Mouse (Mus musculus) layer of hippocampus, adult 2 months (tissue): ENCODE data around the gene Xcl1. TPM values are rescaled to one million over a fixed set of nuclear protein-coding genes. Genes with fewer than 3 reads are reported as not detected.
A peak's percentile ranks its signal among the peaks of the same experiment; 100 is the strongest.
"Not testable (repeated sequence)": the region's sequence is repeated elsewhere in the genome, so short reads cannot be mapped to it uniquely, and the experiment has no call there.

Experiments used
- DNase-seq, 2 experiments: peaks; one replicate each; pipeline ENCODE4 v3.0.0; 2022; ENCODE audit warnings: low spot score in 2 of 2
- H3K27ac ChIP-seq: fragments of 200-600 bp; 2 replicates; pipeline ENCODE4 v1.8.1; 2022
- H3K4me3 ChIP-seq: fragments of 200-600 bp; 2 replicates; pipeline ENCODE4 v1.8.1; 2022; ENCODE audit warnings: mild to moderate bottlenecking
- CTCF ChIP-seq: fragments of 200-600 bp; conservative IDR thresholded peaks from 2 replicates; pipeline ENCODE4 v1.8.1; 2022; ENCODE audit warnings: antibody characterized with exemption, mild to moderate bottlenecking, moderate library complexity
- long read RNA-seq, 2 experiments: library from polyadenylated mRNA; stranded (forward); transcript quantifications; one replicate each; pipeline ENCODE4 v2.0.0; 2021; ENCODE audit warnings: borderline mapping rate in 2 of 2
- total RNA-seq, 2 experiments: library from RNA; stranded (reverse); gene quantifications; 2 replicates each; pipeline ENCODE4 v1.2.3; 2021

Xcl1 gene
- total RNA-seq, result not detected
- long read RNA-seq, experiment 1, result 0 reads
- long read RNA-seq, experiment 2, result 0 reads

DNA sequence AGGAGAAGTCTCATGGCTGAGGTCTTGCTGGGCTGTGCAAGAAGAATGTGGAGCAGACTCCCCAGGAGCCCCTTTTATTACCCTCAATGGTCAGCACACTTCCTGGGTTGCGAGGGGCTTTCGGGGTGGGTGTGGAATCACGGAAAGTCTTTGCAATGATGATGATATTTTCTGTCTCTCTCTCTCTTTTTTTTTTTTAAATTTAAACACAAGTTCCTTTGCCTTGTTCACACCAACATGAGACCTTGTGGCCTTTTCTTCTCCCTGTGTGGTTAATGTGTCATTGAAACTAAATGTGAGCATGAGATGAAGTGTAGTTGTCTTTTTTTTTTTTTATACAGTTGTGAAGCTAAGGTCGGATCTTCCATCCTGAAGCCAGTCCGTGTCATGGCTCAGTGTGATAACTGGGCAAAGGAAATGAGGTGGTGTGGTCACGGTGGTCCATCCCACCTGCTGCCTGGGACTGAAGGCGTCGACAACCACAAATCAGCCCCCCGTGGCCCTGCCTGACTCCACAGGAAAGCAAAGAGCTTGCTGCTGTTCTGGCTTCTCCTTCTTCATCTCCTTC is at the start of gene Xcl1:
TSS of gene Xcl1 (minus strand) at position 51 of the 568 bp plus-strand sequence.
- TF ChIP-seq CTCF, result no peak
- no peak within 1 kb of the TSS for H3K4me3 ChIP-seq
- no peak within 1 kb of the TSS for H3K27ac ChIP-seq
- no peak for DNase-seq

DNA sequence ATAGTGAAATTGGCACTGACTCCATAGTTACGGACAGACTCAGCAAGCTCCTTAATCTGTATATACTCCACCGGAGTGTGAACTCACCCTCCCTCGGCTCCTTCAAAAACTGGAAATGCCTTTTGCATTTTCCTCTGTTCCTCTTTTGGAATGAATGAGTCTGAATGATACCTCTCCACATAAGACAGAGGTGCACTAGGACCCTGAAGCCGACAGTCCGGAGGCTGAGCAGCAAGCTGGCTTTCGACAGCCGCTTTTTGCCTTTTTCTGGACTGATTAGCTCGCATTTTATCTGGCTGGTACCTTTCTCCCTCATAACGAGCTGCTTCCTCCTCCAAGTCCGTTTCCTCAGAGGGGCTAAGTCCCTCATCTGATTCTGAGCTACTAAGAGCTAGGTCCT is 49.4 kb upstream of the Xcl1 start:
- DNase-seq, result peak; percentile 11 to 45
- peak overlapping the region; percentile 67; the same call in 1 of the 2 replicates for H3K27ac ChIP-seq
- H3K4me3 ChIP-seq, result not testable (repeated sequence)

DNA sequence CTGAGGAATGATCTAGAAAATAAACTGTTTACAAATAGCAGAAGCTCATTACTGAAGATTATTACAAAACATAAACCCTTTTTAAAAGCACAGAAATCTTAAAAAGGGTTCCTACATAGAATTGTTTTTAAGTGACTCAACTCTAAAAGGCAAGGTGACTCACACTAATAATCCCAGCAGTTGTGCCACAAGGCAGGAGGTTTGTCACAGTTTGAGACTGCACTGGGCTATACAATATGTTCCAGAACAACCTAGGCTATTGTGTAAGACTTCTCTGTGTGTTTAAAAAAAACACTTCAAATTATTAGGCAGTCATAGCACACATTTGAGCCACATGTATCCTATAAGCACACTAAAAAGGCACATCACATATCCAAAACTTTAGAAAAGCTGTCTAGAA is 42.0 kb upstream of the Xcl1 start:
- no peak overlapping the region for H3K27ac ChIP-seq
- no peak for TF ChIP-seq CTCF
- no peak overlapping the region for H3K4me3 ChIP-seq
- no peak for DNase-seq

DNA sequence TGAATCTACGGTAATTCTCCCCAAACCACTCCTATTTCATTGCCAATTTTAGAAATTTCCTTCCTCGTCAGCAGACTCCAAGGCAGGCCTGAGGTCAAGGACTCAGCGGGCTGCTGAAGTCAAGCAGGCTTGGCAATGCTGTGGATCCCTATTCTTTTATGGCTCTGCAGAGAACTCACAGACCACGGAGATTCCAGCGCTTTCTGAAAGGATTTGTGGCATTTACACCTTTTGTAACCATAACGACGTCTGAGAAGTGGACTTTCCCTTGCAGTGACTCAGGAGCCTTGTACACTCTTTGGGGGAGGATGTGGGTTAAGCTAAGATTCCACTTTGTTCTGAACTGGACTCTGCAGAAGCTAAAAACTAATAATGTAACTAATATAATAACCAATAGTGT is 40.4 kb upstream of the Xcl1 start:
- no peak overlapping the region for H3K4me3 ChIP-seq
- no peak for TF ChIP-seq CTCF

DNA sequence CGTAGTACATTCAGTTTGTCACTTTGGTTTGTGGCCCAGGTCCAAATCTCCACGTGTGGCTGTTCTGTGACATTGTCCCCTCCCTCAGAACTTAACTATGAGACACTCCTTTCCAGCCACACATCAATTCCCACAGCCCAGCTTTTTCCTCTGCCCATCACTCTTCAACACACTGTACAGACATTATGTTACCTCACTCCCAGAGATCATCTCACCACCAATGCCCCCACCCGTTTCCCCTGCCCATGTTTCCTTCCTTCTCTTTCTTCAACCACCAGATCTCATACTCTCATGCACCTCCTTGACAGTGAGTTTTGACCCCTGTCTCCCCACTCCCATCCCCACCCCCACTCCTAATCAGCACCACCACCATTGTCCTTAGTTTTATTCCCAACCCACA is 39.9 kb upstream of the Xcl1 start:
- DNase-seq, result no peak
- TF ChIP-seq CTCF, result no peak
- Histone ChIP-seq H3K27ac (no peak overlapping the region), H3K4me3 (no peak overlapping the region)

More for the DNA sequence above, 40.4 kb upstream of the Xcl1 start:
- DNase-seq, result no peak
- H3K27ac ChIP-seq, result no peak overlapping the region

DNA sequence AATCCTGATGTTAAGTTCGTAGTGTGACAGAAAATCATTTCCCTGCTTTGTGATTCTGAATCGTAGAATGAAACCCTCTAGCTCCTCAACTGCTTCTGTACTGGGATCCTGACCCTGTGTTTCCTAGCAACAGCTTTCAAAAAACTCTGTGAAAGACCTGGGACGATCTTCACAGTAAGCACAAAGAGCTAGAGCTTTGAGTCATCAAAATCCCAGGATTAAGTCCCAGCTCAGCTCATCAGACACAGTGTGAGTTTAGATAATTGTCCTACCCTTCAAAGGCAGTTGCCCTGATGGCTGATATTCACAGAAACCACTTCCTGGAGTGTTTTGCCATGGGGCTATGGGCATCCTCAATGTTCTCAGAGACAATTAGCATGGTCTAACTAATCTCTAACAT is 38.5 kb upstream of the Xcl1 start:
- no peak overlapping the region for H3K27ac ChIP-seq
- no peak overlapping the region for H3K4me3 ChIP-seq
- no peak for TF ChIP-seq CTCF
- no peak for DNase-seq

DNA sequence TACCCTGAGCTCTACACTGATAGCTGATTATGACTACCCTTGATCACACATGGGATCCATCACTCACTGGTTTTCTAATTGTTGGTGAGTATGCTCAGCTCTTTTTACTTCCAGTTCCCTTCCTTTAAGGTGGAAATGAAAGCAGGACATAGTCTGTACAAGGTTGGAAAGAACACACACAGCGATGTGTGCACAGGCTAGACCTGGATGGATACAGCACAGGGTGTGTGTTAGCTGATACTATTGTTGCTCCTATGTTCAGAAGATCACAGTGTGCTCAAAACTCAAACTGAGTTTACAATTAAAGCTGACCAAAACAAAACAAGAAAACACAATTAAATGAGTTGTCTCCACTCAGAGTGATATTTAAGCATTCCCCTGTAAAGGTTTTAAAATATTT is 38.0 kb upstream of the Xcl1 start:
- TF ChIP-seq CTCF, result no peak
- no peak for DNase-seq
- Histone ChIP-seq H3K4me3 (no peak overlapping the region), H3K27ac (no peak overlapping the region)

DNA sequence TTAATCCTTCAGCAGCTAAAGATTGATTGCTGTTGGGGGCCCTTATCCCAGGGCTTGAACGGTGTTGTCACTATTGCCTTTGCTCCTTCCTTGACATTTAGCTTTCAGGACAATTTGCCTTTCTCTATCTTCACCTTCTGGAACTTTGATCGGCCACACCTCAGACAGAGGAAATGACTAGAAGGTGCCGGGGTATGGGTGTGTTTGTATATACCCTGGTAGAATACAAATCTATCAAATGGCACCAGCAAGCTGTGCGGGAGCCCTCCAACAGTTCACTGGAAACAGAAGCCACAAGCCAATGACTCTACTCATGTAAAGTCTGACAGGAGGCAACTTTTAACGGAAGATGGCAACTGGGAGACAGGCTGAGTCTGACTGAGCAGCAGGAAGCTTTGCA is 37.4 kb upstream of the Xcl1 start:
- TF ChIP-seq CTCF, result no peak
- Histone ChIP-seq H3K4me3 (no peak overlapping the region), H3K27ac (no peak overlapping the region)
- no peak for DNase-seq

DNA sequence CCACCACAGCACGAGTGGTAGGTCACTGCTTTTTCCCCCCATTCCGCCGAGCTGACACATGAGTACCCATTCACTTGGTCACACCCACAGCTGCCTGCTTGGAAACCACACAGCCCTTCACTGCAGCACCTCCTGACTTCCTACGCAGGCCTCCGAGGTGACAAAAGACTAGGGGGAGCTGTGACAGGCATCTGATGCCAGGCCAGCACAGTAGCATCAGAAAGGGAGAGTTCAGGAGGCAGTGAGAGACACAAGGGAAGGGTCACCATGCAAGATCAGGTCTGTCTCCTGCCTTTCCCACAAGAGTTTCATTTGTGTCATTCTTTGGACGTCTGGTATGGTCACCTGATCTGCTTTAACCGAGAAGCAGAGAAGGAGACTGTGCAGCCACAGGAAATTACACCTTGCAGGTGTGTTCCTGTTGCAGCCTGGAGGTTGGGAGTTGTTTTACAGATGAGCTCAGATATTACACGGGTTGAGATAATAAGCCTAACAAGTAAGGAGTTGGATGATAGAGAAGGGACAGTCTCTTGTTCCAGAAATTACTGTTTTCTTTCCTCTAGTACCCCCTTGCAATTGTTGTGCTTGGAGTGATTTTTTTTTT is 30.9 kb upstream of the Xcl1 start:
- TF ChIP-seq CTCF, result no peak
- Histone ChIP-seq H3K4me3 (no peak overlapping the region), H3K27ac (no peak overlapping the region)
- no peak for DNase-seq

DNA sequence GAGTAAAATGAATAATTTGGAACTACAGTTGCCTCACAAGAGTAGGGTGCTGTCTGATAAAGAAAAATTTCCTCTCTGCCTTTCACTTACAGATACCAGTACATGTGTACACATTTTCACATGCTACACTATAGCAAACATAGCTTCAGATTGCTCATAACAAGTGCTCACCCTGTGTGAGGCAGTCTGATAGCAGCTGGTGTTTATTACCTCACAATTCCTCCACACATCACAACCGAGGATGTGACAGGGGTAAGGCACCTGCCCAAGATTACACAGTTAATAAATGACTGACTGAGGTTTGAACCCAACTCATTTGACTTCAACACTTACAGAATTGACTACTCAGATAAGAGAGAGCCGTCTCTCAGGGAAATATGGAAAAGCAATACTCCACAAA is 25.3 kb upstream of the Xcl1 start:
- no peak for TF ChIP-seq CTCF
- Histone ChIP-seq H3K4me3 (no peak overlapping the region), H3K27ac (no peak overlapping the region)
- no peak for DNase-seq

DNA sequence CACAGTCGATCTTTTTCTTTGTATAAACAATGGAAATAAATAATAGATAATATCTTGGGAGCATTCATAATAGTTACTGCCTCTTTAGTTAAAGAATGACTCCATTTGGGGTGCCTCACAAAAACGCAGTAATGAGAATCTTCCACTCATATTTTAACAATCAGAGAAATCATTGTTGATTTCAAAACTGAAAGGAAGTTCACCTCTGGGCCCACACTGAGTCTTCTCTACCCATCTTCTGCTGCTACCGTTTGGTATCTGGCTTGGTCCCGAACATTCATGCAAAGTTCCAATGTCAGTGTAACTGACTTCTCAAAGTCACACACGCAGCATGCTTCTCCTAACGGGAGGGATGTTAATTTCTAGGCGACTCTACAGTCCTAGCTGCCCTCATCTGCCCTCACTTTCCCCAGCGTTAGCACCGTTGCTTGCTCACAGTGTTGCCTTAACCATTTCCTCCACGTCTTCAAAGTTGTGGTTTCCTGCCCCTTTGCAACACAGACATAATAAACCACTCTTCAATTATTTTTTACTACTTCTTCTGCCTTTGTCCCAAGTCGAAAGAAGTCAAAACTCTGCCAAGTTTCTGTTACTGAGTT is 24.6 kb upstream of the Xcl1 start:
- DNase-seq, result no peak
- no peak for TF ChIP-seq CTCF
- Histone ChIP-seq H3K27ac (no peak overlapping the region), H3K4me3 (no peak overlapping the region)

DNA sequence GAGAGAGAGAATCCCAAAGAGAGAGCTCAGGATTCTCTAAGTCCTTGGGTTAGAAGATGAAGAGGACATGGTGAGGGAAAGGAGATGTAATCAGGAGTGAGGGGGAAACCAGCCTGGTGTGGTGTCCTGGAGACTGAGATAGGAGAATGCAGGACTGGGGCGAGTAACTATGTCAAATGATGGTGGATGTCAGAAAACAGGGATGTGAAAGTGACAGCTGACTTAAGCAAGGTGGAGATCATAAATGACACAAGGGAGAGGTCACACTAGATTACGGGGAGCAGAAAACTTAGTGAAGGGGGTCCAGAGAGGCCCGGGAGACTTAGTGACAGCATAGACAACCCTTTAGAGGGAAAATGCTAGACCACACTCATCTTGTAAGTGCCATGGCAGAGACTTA is 23.8 kb upstream of the Xcl1 start:
- DNase-seq, result no peak
- no peak overlapping the region for H3K27ac ChIP-seq
- H3K4me3 ChIP-seq, result no peak overlapping the region
- TF ChIP-seq CTCF, result no peak

DNA sequence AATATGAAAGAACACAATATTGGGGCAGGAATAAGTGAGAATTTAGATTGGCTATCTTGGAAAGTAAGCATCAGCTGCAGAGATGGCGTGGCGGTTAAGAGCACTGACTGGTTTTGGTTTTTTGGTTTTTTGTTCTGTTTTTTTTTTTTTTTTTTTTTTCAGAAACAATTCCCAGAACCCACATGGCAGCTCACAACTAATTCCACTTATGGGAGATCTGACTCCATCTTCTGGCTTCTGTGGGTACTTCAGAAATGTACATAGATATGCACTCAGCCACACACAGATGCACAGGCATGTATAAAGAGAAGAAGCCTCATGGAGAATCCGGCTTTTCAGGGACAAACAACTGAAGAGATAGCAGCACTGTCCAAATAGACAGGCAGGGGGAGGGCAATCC is 22.6 kb upstream of the Xcl1 start:
- Histone ChIP-seq H3K27ac (no peak overlapping the region), H3K4me3 (no peak overlapping the region)
- peak; percentile 59 for TF ChIP-seq CTCF
- no peak for DNase-seq
